Mouse (Mus musculus) megakaryocyte, embryonic 14.5 days (primary cell): ENCODE measurements around the gene Skida1.

Experiments
- FLI1 ChIP-seq: IDR thresholded peaks from 2 replicates; pipeline ENCODE4 v1.6.1; 2012; ENCODE audit warnings: low read length, inconsistent platforms, mixed read lengths
- GATA1 ChIP-seq: IDR thresholded peaks from 3 replicates; pipeline ENCODE4 v1.6.1; 2012; ENCODE audit warnings: mixed read lengths, low read length, inconsistent platforms, borderline replicate concordance

DNA sequence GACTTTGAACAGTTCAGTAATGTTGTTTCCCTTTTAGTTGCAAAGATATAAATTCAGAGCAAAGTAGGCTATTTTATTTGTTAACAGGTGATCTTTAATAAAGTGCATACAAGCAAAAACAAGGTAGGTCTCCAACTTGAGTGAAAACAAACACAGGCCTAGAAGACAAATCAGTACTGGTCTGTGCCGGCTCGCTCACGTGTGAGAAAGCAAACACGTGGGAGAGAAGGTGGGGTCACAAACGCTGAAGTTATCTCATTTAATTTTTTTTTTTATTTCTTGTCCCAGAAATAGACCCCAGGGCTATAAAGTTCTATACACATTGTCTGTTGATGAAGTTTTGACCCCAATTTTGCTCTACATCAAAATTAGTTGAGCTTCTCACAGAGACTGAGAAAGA, 23.7 kb downstream of the Skida1 start:
- TF ChIP-seq GATA1 (no peak), FLI1 (no peak)
